Mouse (Mus musculus) CH12.LX (cell line): ENCODE data around the gene Cacnb2. TPM values are rescaled to one million over a fixed set of nuclear protein-coding genes. Genes with fewer than 3 reads are reported as not detected.

Experiments
- DNase-seq: peaks from one replicate; pipeline ENCODE4 v3.0.0-alpha.2; 2013; ENCODE audit errors: extremely low read depth
- H3K27ac ChIP-seq: 2 replicates; pipeline ENCODE4 v1.5.1; 2012; ENCODE audit warnings: low read depth, mild to moderate bottlenecking, control low read depth, moderate library complexity; ENCODE audit not compliant: insufficient read depth
- H3K27me3 ChIP-seq: replicated peaks from 2 replicates; pipeline ENCODE3; 2012; ENCODE audit warnings: inconsistent platforms
- H3K36me3 ChIP-seq, 2 experiments: replicated peaks in 1 of 2; 2 replicates each; pipeline versions ENCODE3 to v1.6.1; 2012; ENCODE audit warnings: inconsistent platforms in 1 of 2, low read length in 1 of 2, mild to moderate bottlenecking in 1 of 2, mixed read lengths in 1 of 2, moderate library complexity in 1 of 2; ENCODE audit not compliant: control insufficient read depth in 1 of 2, insufficient read depth in 1 of 2
- H3K4me1 ChIP-seq, 2 experiments: 2 replicates each; pipeline ENCODE4 v1.6.1; 2012; ENCODE audit warnings: inconsistent platforms in 1 of 2, moderate library complexity in 1 of 2; ENCODE audit not compliant: insufficient read depth in 2 of 2, control insufficient read depth in 1 of 2
- H3K4me2 ChIP-seq: 2 replicates; pipeline ENCODE4 v1.6.1; 2012; ENCODE audit warnings: low read depth, mild to moderate bottlenecking, control low read depth; ENCODE audit not compliant: poor library complexity, insufficient read depth, severe bottlenecking
- H3K4me3 ChIP-seq, 3 experiments: fragments of 150-350 bp in 1 of 3; sonication (generic) in 1 of 3; replicated peaks in 1 of 3; 2 replicates each; pipeline versions ENCODE3 to v1.5.1; 2011 to 2012; ENCODE audit warnings: low read depth in 2 of 3, low read length in 2 of 3, mild to moderate bottlenecking in 2 of 3, moderate library complexity in 2 of 3, control low read depth in 1 of 3, improper control_type of control experiment in 1 of 3, inconsistent platforms in 1 of 3, mixed read lengths in 1 of 3; ENCODE audit not compliant: poor library complexity in 1 of 3
- H3K79me2 ChIP-seq: replicated peaks from 2 replicates; pipeline ENCODE4 v1.6.1; 2012; ENCODE audit warnings: mild to moderate bottlenecking, moderate library complexity; ENCODE audit not compliant: control insufficient read depth, poor library complexity, insufficient read depth, severe bottlenecking; ENCODE audit errors: extremely low read depth
- H3K9ac ChIP-seq: 2 replicates; pipeline ENCODE4 v1.6.1; 2012; ENCODE audit warnings: low read depth, mild to moderate bottlenecking, control low read depth, moderate library complexity; ENCODE audit not compliant: insufficient read depth
- H3K9me3 ChIP-seq: replicated peaks from 2 replicates; pipeline ENCODE3; 2012; ENCODE audit warnings: low read length, inconsistent platforms, mixed read lengths
- CHD1 ChIP-seq: IDR thresholded peaks from 2 replicates; pipeline ENCODE4 v1.6.1; 2012; ENCODE audit warnings: low read depth, low read length, improper control_type of control experiment, inconsistent platforms
- EP300 ChIP-seq: IDR thresholded peaks from 2 replicates; pipeline ENCODE4 v1.6.1; 2011; ENCODE audit warnings: low read length, improper control_type of control experiment
- GABPA ChIP-seq: IDR thresholded peaks from 2 replicates; pipeline ENCODE4 v1.6.1; 2012; ENCODE audit warnings: low read depth, low read length, improper control_type of control experiment, inconsistent platforms; ENCODE audit not compliant: insufficient replicate concordance
- JUN ChIP-seq: IDR thresholded peaks from 2 replicates; pipeline ENCODE4 v1.6.1; 2011; ENCODE audit warnings: low read depth, mild to moderate bottlenecking, low read length, improper control_type of control experiment, moderate library complexity; ENCODE audit not compliant: insufficient read depth
- MAFK ChIP-seq: IDR thresholded peaks from 2 replicates; pipeline ENCODE4 v1.6.1; 2011; ENCODE audit warnings: low read length, improper control_type of control experiment; ENCODE audit not compliant: insufficient replicate concordance
- MAX ChIP-seq: IDR thresholded peaks from 2 replicates; pipeline ENCODE4 v1.6.1; 2011; ENCODE audit warnings: low read length, improper control_type of control experiment
- MXI1 ChIP-seq: IDR thresholded peaks from 2 replicates; pipeline ENCODE4 v1.6.1; 2011; ENCODE audit warnings: mild to moderate bottlenecking, low read depth, low read length, improper control_type of control experiment
- NELFE ChIP-seq: IDR thresholded peaks from 2 replicates; pipeline ENCODE4 v1.6.1; 2011; ENCODE audit warnings: low read depth, low read length, improper control_type of control experiment
- POLR2A ChIP-seq: IDR thresholded peaks from 2 replicates; pipeline ENCODE4 v1.6.1; 2011; ENCODE audit warnings: low read depth, mild to moderate bottlenecking, improper control_type of control experiment, low read length
- POLR2AphosphoS2 ChIP-seq: IDR thresholded peaks from 2 replicates; pipeline ENCODE4 v1.6.1; 2011; ENCODE audit warnings: low read depth, low read length, improper control_type of control experiment
- RAD21 ChIP-seq: IDR thresholded peaks from 2 replicates; pipeline ENCODE4 v1.6.1; 2011; ENCODE audit warnings: low read depth, mild to moderate bottlenecking, low read length, improper control_type of control experiment, moderate library complexity
- RCOR1 ChIP-seq: conservative IDR thresholded peaks from 2 replicates; pipeline ENCODE4 v1.6.1; 2012; ENCODE audit warnings: low read depth, mild to moderate bottlenecking, inconsistent platforms, low read length, improper control_type of control experiment
- SMC3 ChIP-seq: IDR thresholded peaks from 2 replicates; pipeline ENCODE4 v1.6.1; 2011; ENCODE audit warnings: low read depth, low read length, improper control_type of control experiment
- TCF12 ChIP-seq: IDR thresholded peaks from 2 replicates; pipeline ENCODE4 v1.6.1; 2014; ENCODE audit warnings: low read depth, mild to moderate bottlenecking, inconsistent platforms, low read length, improper control_type of control experiment
- ZC3H11A ChIP-seq: IDR thresholded peaks from 2 replicates; pipeline ENCODE4 v1.6.1; 2012; ENCODE audit warnings: low read depth, mild to moderate bottlenecking, inconsistent platforms, low read length, improper control_type of control experiment
- dilution Hi-C: fragments of 300-500 bp; cut with MboI; formaldehyde crosslinking; loops from 2 replicates; pipeline ENCODE4 v1.14.3; 2020; ENCODE audit warnings: low sequenced_read_pairs; ENCODE audit not compliant: extremely low pct_unique_long_range_greater_than_20kb, extremely low pct_ligation_motif_present
- in situ Hi-C: fragments of 300-500 bp; cut with MboI; formaldehyde crosslinking; loops from 3 replicates; pipeline ENCODE4 v1.14.3; 2019; ENCODE audit warnings: low sequenced_read_pairs, low pct_ligation_motif_present, low pct_unique_long_range_greater_than_20kb, mixed read lengths
- polyA plus RNA-seq: library from polyadenylated mRNA; unstranded; fragments of >175 nt; gene quantifications from 2 replicates; pipeline ENCODE4 v1.2.1, GENCODE M21; 2012; ENCODE audit warnings: low read depth; ENCODE audit not compliant: insufficient read length
- total RNA-seq, 2 experiments: library from RNA; depleted of rRNA; stranded (reverse); fragments of 300-350 nt in 1 of 2; fragments of >200 nt in 1 of 2; gene quantifications; 2 replicates each; pipeline ENCODE4 v1.2.3; 2012 to 2014

The Cacnb2 gene
- total and polyA plus RNA-seq, 3 experiments, result 0.42 to 2.8 (median 0.93) TPM

- no peak overlapping the region for H3K4me3 ChIP-seq
- no peaks in the 10 kb centered on the region for H3K4me1 ChIP-seq
- H3K36me3 ChIP-seq, result no peaks in the 10 kb centered on the region
- no peak overlapping the region for H3K27ac ChIP-seq
- DNase-seq, result no peak
- H3K27me3 ChIP-seq, result no peaks in the 10 kb centered on the region
- H3K79me2 ChIP-seq, result no peaks in the 10 kb centered on the region
- in situ Hi-C loops, result no loop called here
- H3K4me2 ChIP-seq, result no peak overlapping the region
- dilution Hi-C loops, result no loop called here
- H3K9me3 ChIP-seq, result no peaks in the 10 kb centered on the region
- no peak for TF ChIP-seq RCOR1
- TF ChIP-seq JUN, result no peak
- TF ChIP-seq TCF12, result no peak
- TF ChIP-seq GABPA, result no peak
- TF ChIP-seq MXI1, result no peak
- TF ChIP-seq NELFE, result no peak
- TF ChIP-seq MAFK, result no peak
- no peak for TF ChIP-seq CHD1
- no peak for TF ChIP-seq MAX
- TF ChIP-seq SMC3, result no peak
- TF ChIP-seq, all 38 proteins: peak for 0
- no peak overlapping the region for H3K9ac ChIP-seq
Measured at GRCm38 (mm10) chr2:14883460-14883859, 280.6 kb downstream of the Cacnb2 start.

- H3K79me2 ChIP-seq, result no peaks in the 10 kb centered on the region
- TF ChIP-seq MXI1 (no peak), POLR2A (no peak), MAX (no peak), RAD21 (no peak), EP300 (no peak)
- H3K4me2 ChIP-seq, result no peak overlapping the region
- no peaks in the 10 kb centered on the region for H3K36me3 ChIP-seq
- dilution Hi-C loops, result no loop called here
- no peaks in the 10 kb centered on the region for H3K27me3 ChIP-seq
- H3K4me1 ChIP-seq, result no peaks in the 10 kb centered on the region
- no peak for DNase-seq
- H3K9ac ChIP-seq, result no peak overlapping the region
- H3K27ac ChIP-seq, result no peak overlapping the region
- in situ Hi-C loops, result no loop called here
- no peak overlapping the region for H3K4me3 ChIP-seq
- no peaks in the 10 kb centered on the region for H3K9me3 ChIP-seq
Measured at GRCm38 (mm10) chr2:14888406-14889195, 285.7 kb downstream of the Cacnb2 start.

GRCm38 (mm10) chr2:14903837-14904236 is 300.9 kb downstream of the Cacnb2 start:
- H3K36me3 ChIP-seq, result no peaks in the 10 kb centered on the region
- H3K9me3 ChIP-seq, result no peaks in the 10 kb centered on the region
- no peak for DNase-seq
- H3K79me2 ChIP-seq, result no peaks in the 10 kb centered on the region
- in situ Hi-C loops, result no loop called here
- no peaks in the 10 kb centered on the region for H3K27me3 ChIP-seq
- no peak overlapping the region for H3K27ac ChIP-seq
- dilution Hi-C loops, result no loop called here
- H3K4me3 ChIP-seq, result no peak overlapping the region
- no peak overlapping the region for H3K4me2 ChIP-seq
- H3K4me1 ChIP-seq, result no peaks in the 10 kb centered on the region
- TF ChIP-seq POLR2A, result no peak
- no peak for TF ChIP-seq ZC3H11A
- no peak for TF ChIP-seq MAFK
- no peak for TF ChIP-seq RCOR1
- TF ChIP-seq MXI1, result no peak
- TF ChIP-seq CHD1, result no peak
- no peak for TF ChIP-seq POLR2AphosphoS2
- H3K9ac ChIP-seq, result no peak overlapping the region
